Mouse (Mus musculus) stomach, embryonic 14.5 days (tissue): ENCODE data around the gene Slco2a1. TPM values are rescaled to one million over a fixed set of nuclear protein-coding genes. Genes with fewer than 3 reads are reported as not detected.
A peak's percentile ranks its signal among the peaks of the same experiment; 100 is the strongest.

ENCODE experiments used
- ATAC-seq: fragments of 200-750 bp; cut with Nextera tagmentation; 2 replicates; pipeline ENCODE4 v1.8.0; 2017; ENCODE audit warnings: low read depth, moderate TSS enrichment; ENCODE audit not compliant: insufficient number of reproducible peaks, insufficient read depth, low FRiP score
- H3K27ac ChIP-seq: fragments of 300-500 bp; sonication (generic); 2 replicates; pipeline ENCODE4 v1.5.1; 2014; ENCODE audit warnings: mild to moderate bottlenecking, low read length, moderate library complexity, mixed read lengths
- H3K27me3 ChIP-seq: fragments of 300-500 bp; sonication (generic); 2 replicates; pipeline ENCODE4 v1.6.1; 2014; ENCODE audit warnings: low read length, control low read depth, mixed read lengths; ENCODE audit not compliant: control insufficient read depth, insufficient read depth
- H3K36me3 ChIP-seq: fragments of 300-500 bp; sonication (generic); 2 replicates; pipeline ENCODE4 v1.6.1; 2014; ENCODE audit warnings: mild to moderate bottlenecking, control low read depth, low read length, moderate library complexity, mixed read lengths; ENCODE audit not compliant: control insufficient read depth, insufficient read depth
- H3K4me1 ChIP-seq: fragments of 300-500 bp; sonication (generic); 2 replicates; pipeline ENCODE4 v1.6.1; 2014; ENCODE audit warnings: low read length, control low read depth, mixed read lengths; ENCODE audit not compliant: control insufficient read depth, insufficient read depth
- H3K4me2 ChIP-seq: fragments of 300-500 bp; sonication (generic); replicated peaks from 2 replicates; pipeline ENCODE4 v1.6.1; 2014; ENCODE audit warnings: low read depth, low read length, control low read depth
- H3K4me3 ChIP-seq: fragments of 300-500 bp; sonication (generic); 2 replicates; pipeline ENCODE4 v1.5.1; 2014; ENCODE audit warnings: low read depth, low read length, control low read depth
- H3K9ac ChIP-seq: fragments of 300-500 bp; sonication (generic); replicated peaks from 2 replicates; pipeline ENCODE4 v1.6.1; 2014; ENCODE audit warnings: low read depth, mild to moderate bottlenecking, control low read depth, low read length, moderate library complexity, mixed read lengths
- H3K9me3 ChIP-seq: fragments of 300-500 bp; sonication (generic); 2 replicates; pipeline ENCODE4 v1.6.1; 2016; ENCODE audit warnings: low read depth, low read length, control low read depth; ENCODE audit not compliant: control insufficient read depth
- WGBS: fragments of 180-500 bp; shearing (Covaris S2); extraction: QIAGEN DNeasy Blood & Tissue Kit; methylation state at CpG from one replicate; pipeline ENCODE4 v1.1.7; 2014; 5-methylcytosine and 5-hydroxymethylcytosine counted together
- polyA plus RNA-seq: library from polyadenylated mRNA; unstranded; fragments of >200 nt; fragmentation: Nextera tagmentation; extraction: Ambion mirVana; gene quantifications from 2 replicates; pipeline ENCODE4 v1.2.1, GENCODE M21; 2014

The Slco2a1 gene
- polyA plus RNA-seq, 1 experiment from 2014 or later: 9.1 TPM

DNA sequence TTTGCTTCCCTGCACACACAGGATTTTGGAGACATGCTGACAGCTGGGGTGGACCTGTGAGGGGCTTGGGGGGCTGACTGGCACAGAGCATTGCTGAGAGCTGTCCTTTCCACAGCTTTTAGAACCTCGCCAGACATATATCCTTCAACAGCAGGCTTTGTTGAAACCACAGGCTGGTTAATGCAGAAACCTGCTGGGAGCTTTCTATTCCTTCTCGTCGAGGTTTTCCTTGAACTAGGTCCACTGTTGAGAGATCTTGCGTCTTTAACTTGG lies 2.6 kb downstream of the Slco2a1 start:
- ATAC-seq: no peak
- Histone ChIP-seq H3K36me3 (no peaks in the 10 kb centered on the region), H3K9me3 (no peaks in the 10 kb centered on the region), H3K27ac (no peak overlapping the region), H3K4me1 (no peaks in the 10 kb centered on the region), H3K9ac (no peak overlapping the region), H3K4me2 (no peak overlapping the region), H3K4me3 (no peak overlapping the region), H3K27me3 (no peaks in the 10 kb centered on the region)
- WGBS: 79% methylated on average over 4 of the region's 4 CpGs

DNA sequence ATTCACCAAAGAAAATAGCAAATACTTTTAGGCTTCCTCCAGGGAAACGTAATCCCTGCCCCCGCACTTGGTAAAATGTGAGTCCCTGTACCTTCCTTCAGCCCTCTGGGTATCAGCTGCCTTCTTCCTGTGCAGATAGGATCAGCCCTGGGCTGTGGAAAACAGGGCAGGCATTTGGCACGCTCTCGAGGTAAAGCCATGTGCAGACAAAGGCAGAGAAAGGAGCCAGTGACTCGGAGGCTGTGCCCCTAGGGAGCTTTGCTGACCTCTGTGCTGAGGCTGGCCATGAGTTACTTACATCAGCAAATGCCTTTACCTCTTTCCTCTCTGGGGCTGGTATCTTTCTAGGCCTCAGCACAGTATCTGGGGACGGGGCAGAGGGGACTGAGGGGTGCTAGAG lies 4.4 kb downstream of the Slco2a1 start:
- Histone ChIP-seq H3K36me3 (no peaks in the 10 kb centered on the region), H3K4me3 (no peak overlapping the region), H3K9me3 (no peaks in the 10 kb centered on the region), H3K27ac (no peak overlapping the region), H3K4me2 (no peak overlapping the region), H3K4me1 (no peaks in the 10 kb centered on the region), H3K9ac (no peak overlapping the region), H3K27me3 (no peaks in the 10 kb centered on the region)
- WGBS: 58% methylated on average over 6 of the region's 6 CpGs
- ATAC-seq: no peak

DNA sequence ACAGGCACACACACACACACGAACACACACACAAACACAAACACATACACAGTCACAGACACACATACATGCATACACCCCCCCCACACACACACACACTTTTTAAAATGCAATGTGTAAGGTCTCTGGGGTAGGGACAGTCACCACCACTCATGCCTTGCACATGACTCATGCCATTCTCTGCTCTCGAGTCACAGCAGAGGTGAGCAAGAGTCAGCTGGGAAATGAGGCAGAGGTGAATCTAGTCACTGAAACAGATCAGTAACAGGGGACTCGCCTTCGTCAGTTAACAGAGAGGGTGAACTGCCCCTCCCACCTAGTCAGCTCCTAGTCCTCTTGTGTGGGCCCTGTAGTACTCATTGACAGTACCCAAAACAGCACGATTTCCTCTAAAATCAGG lies 5.3 kb downstream of the Slco2a1 start:
- Histone ChIP-seq H3K4me3 (no peak overlapping the region), H3K27me3 (no peaks in the 10 kb centered on the region), H3K4me2 (no peak overlapping the region), H3K9me3 (no peaks in the 10 kb centered on the region), H3K27ac (no peak overlapping the region), H3K4me1 (no peaks in the 10 kb centered on the region), H3K36me3 (no peaks in the 10 kb centered on the region), H3K9ac (no peak overlapping the region)
- ATAC-seq: no peak
- 62% methylated on average over 5 of the region's 5 CpGs for WGBS

DNA sequence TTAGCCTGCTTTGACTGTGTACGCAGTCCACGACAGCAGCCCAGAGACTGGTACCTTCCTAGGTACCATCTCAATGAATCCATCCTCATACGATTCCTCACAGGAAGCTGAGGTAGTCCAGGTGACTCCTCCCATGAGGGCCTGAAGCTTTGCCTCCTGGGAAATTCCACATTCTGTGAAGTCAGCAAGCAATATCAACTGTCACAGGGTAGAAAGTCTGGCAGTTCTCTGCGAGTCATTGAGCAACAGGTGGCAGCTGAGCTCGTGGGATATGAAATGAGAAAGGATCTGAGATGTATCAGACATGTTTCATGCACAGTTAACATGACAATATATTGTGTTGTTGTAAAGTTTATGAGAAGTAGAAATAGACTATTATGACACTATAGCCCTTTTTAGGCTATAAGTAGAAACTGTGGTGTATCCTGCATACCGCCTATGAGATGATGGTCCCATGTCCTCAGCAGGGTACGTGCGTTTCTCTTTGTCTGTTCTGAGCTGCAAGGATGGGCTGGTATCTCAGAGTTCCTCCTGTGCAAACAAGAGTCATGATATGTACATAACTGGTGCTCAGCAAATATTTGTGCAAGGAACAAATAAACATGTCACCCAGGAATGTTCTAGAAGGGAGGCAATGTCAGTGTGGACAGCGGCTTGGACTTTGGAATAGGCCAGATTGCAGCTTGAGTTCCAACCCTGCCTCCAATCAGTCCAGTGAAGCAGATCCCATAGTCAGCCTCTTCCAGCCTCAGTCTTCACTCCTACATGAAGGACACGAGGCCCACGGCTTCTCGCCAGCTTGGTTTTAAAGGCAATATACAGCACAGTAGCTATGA lies 7.5 kb downstream of the Slco2a1 start:
- Histone ChIP-seq H3K27me3 (no peaks in the 10 kb centered on the region), H3K4me2 (no peak overlapping the region), H3K9me3 (no peaks in the 10 kb centered on the region), H3K4me3 (no peak overlapping the region), H3K9ac (no peak overlapping the region), H3K36me3 (no peaks in the 10 kb centered on the region), H3K27ac (no peak overlapping the region), H3K4me1 (no peaks in the 10 kb centered on the region)
- 74% methylated on average over 12 of the region's 12 CpGs for WGBS
- peak; percentile 38; the same call in 1 of the 2 replicates for ATAC-seq

DNA sequence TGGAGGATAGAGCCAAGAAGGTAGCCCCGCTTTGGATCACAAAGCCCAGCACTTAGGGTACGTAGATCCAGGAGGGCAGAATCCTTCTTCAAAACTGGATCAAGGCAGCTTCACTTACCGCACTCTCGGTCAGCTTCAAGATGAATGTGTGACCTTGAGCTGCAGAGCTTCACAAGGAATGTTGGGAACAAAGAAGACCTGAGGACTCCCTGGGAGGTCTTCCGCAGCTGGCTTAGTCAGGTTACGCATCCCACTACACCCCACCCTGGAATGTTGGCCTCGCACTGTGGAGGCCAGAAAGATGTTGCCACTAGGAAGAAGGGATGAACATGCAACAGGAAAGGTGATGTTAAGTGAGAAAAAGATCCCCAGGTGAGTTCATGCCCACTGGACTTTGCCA lies 11.9 kb downstream of the Slco2a1 start:
- Histone ChIP-seq H3K27ac (no peak overlapping the region), H3K9ac (no peak overlapping the region), H3K36me3 (no peaks in the 10 kb centered on the region), H3K4me3 (no peak overlapping the region), H3K4me1 (no peaks in the 10 kb centered on the region), H3K4me2 (no peak overlapping the region), H3K9me3 (no peaks in the 10 kb centered on the region), H3K27me3 (no peaks in the 10 kb centered on the region)
- no peak for ATAC-seq
- WGBS: 60% methylated on average over 7 of the region's 7 CpGs

DNA sequence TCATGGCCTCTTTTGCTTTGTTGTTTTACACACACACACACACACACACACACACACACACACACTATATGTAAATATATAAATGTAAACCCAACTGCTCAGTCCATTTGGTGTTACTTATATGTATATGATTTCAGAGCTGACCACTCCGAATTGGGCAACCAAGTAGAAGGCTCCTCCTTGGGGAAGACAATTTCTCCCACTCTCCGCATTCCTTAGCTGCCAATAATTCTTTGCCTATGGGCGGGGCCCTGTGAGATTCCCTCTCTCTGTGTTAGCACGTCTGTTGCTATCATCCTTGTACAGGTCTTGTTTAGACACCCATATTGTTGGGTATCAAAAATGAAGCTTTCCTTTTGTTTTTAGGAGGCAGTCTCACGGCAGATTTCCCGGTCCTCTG lies 15.8 kb downstream of the Slco2a1 start:
- no peaks in the 10 kb centered on the region for H3K36me3 ChIP-seq
- no peak overlapping the region for H3K27ac ChIP-seq
- ATAC-seq: no peak
- no peak overlapping the region for H3K9ac ChIP-seq
- 74% methylated on average over 6 of the region's 6 CpGs for WGBS
- no peak overlapping the region for H3K4me3 ChIP-seq
- H3K4me1 ChIP-seq: peaks cover 6% of the 10 kb centered on the region; the same call in 1 of the 2 replicates
- no peaks in the 10 kb centered on the region for H3K27me3 ChIP-seq
- H3K4me2 ChIP-seq: no peak overlapping the region
- H3K9me3 ChIP-seq: no peaks in the 10 kb centered on the region

DNA sequence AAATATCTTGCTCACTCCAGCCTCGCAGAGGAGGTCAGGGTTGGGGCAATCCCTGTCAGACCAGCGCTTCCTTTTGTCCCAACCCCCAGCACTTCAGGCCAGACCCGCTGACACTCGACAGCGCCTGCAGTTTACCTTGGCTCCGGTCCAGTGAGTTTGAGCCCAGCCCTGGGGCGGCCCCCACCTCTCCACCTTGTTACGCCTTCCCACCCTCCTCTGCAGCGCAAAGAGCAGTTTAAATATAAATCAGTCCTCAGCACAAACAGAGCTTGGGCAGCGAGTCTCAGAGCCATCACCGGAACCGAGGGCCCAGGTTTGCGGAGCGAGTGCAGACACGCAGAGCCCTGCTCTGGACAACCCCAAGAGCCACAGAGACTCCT lies 19.2 kb downstream of the Slco2a1 start:
- no peaks in the 10 kb centered on the region for H3K27me3 ChIP-seq
- H3K36me3 ChIP-seq: no peaks in the 10 kb centered on the region
- 1% methylated on average over 15 of the region's 15 CpGs for WGBS
- H3K27ac ChIP-seq: peak overlapping the region; percentile 86
- H3K9ac ChIP-seq: peak overlapping the region; percentile 36; the same call in 1 of the 2 replicates
- peak overlapping the region; percentile 49 for H3K4me3 ChIP-seq
- H3K4me2 ChIP-seq: peak overlapping the region; percentile 94
- H3K9me3 ChIP-seq: no peaks in the 10 kb centered on the region
- peak; percentile 91 for ATAC-seq
- peaks cover 6% of the 10 kb centered on the region; the same call in 1 of the 2 replicates for H3K4me1 ChIP-seq

DNA sequence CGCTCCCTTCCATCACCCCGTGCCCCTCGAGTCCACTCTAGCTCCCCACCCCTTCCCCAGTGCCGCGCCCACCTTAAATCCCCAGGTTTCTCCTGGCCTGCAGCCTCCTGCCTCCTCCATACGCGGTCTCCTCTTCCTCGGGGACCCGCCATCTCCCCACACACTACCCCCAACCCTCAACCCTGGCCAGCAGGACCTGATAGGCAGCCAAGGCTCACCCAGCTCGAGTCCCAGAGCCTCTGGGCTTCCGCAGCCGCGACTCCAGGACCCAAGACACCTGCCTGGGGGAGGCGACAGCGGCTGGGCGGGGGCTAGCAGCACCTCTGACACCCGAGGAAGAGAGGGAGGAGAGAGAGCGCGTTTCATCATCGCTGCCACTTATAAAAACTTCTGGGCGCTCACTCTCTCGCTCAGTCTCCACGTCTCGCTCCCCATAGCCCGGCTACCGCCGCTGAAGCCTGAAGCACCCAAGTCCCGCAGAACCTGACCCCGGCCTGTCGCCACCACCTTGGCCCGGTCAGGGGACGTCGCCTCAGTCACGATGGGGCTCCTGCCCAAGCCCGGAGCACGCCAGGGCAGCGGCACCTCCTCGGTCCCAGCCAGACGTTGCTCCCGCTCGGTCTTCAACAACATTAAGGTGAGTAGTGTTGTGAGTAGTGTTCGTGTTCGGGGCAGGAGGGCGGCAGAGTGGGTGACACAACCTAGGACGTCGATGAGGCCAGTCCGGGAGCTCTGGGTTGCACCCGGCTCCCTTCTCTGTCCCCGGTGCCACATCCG lies 19.8 kb downstream of the Slco2a1 start:
- peak overlapping the region; percentile 36 for H3K9ac ChIP-seq
- ATAC-seq: peak; percentile 35; the same call in 1 of the 2 replicates
- peaks cover 6% of the 10 kb centered on the region; the same call in 1 of the 2 replicates for H3K4me1 ChIP-seq
- H3K27ac ChIP-seq: peak overlapping the region; percentile 86
- no peaks in the 10 kb centered on the region for H3K27me3 ChIP-seq
- no peaks in the 10 kb centered on the region for H3K9me3 ChIP-seq
- 1% methylated on average over 45 of the region's 50 CpGs for WGBS
- H3K36me3 ChIP-seq: no peaks in the 10 kb centered on the region
- peak overlapping the region; percentile 94 for H3K4me2 ChIP-seq
- H3K4me3 ChIP-seq: peak overlapping the region; percentile 49
